Mouse (Mus musculus) liver, embryonic 12.5 days (tissue): ENCODE measurements around the gene Rgn. TPM values are rescaled to one million over a fixed set of nuclear protein-coding genes. Genes with fewer than 3 reads are reported as not detected.

ENCODE experiments used
- ATAC-seq: fragments of 200-750 bp; cut with Nextera tagmentation; 2 replicates; pipeline ENCODE4 v1.8.0; 2017; ENCODE audit warnings: moderate number of reproducible peaks, mild to moderate bottlenecking, moderate library complexity
- H3K27ac ChIP-seq: fragments of 300-500 bp; sonication (generic); 2 replicates; pipeline ENCODE4 v1.5.1; 2016; ENCODE audit warnings: mild to moderate bottlenecking
- H3K27me3 ChIP-seq: fragments of 300-500 bp; sonication (generic); replicated peaks from 2 replicates; pipeline ENCODE4 v1.6.1; 2016; ENCODE audit warnings: mild to moderate bottlenecking, moderate library complexity
- H3K36me3 ChIP-seq: fragments of 300-500 bp; sonication (generic); 2 replicates; pipeline ENCODE4 v1.6.1; 2016; ENCODE audit warnings: mild to moderate bottlenecking, moderate library complexity
- H3K4me1 ChIP-seq: fragments of 300-500 bp; sonication (generic); 2 replicates; pipeline ENCODE4 v1.6.1; 2016
- H3K4me2 ChIP-seq: fragments of 300-500 bp; sonication (generic); 2 replicates; pipeline ENCODE4 v1.6.1; 2016; ENCODE audit warnings: mild to moderate bottlenecking, moderate library complexity
- H3K4me3 ChIP-seq: fragments of 300-500 bp; sonication (generic); 2 replicates; pipeline ENCODE4 v1.5.1; 2016; ENCODE audit warnings: mild to moderate bottlenecking, moderate library complexity
- H3K9ac ChIP-seq: fragments of 300-500 bp; sonication (generic); 2 replicates; pipeline ENCODE4 v1.6.1; 2016; ENCODE audit warnings: mild to moderate bottlenecking, moderate library complexity
- H3K9me3 ChIP-seq: fragments of 300-500 bp; sonication (generic); replicated peaks from 2 replicates; pipeline ENCODE4 v1.6.1; 2016; ENCODE audit warnings: mild to moderate bottlenecking, moderate library complexity
- WGBS: fragments of 180-500 bp; shearing (Covaris S2); methylation state at CpG from one replicate; pipeline ENCODE4 v1.1.7; 2016; ENCODE audit not compliant: insufficient replicate concordance; 5-methylcytosine and 5-hydroxymethylcytosine counted together
- polyA plus RNA-seq: library from polyadenylated mRNA; unstranded; fragments of >200 nt; fragmentation: Nextera tagmentation; extraction: Ambion mirVana; gene quantifications from 2 replicates; pipeline ENCODE4 v1.2.1, GENCODE M21; 2016

Rgn gene
- polyA plus RNA-seq, 1 experiment from 2014 or later = 55.4 TPM

- Histone ChIP-seq H3K27ac (no peak overlapping the region), H3K4me1 (peaks cover 30% of the 10 kb centered on the region), H3K4me3 (no peak overlapping the region), H3K36me3 (no peaks in the 10 kb centered on the region), H3K27me3 (no peaks in the 10 kb centered on the region), H3K4me2 (no peak overlapping the region), H3K9ac (no peak overlapping the region), H3K9me3 (no peaks in the 10 kb centered on the region)
- ATAC-seq = peak; percentile 68
- 49% methylated on average over 9 of the region's 9 CpGs for WGBS
These were observed 23.1 kb downstream of the Rgn start for GRCm38 (mm10) chrX:20572683-20573082.

DNA sequence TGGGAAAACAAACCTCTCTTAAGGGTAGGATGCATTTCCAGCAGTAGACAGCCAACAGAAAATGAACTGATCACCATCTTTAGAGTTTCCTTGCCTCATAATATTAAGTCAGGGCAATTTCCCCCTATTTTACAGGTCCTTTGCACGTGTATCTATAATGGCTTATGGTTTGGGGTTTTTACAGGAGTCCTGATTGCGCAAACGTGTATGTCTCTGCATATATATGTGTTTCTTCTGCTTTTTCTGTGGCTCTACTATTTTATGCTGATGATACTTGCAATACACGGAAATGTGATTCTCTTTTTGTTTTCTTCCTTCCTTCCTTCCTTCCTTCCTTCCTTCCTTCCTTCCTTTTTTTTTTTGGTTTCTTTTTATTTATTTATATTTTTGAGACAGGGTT lies 24.3 kb downstream of the Rgn start:
- H3K4me2 ChIP-seq = no peak overlapping the region
- whole genome bisulfite sequencing = 59% methylated on average over 4 of the region's 4 CpGs
- no peak overlapping the region for H3K9ac ChIP-seq
- H3K36me3 ChIP-seq = no peaks in the 10 kb centered on the region
- no peak overlapping the region for H3K27ac ChIP-seq
- peaks cover 30% of the 10 kb centered on the region for H3K4me1 ChIP-seq
- no peaks in the 10 kb centered on the region for H3K9me3 ChIP-seq
- no peak for ATAC-seq
- no peak overlapping the region for H3K4me3 ChIP-seq
- no peaks in the 10 kb centered on the region for H3K27me3 ChIP-seq

- 13% methylated on average over 4 of the region's 4 CpGs for WGBS
- H3K4me3 ChIP-seq = no peak overlapping the region
- no peak overlapping the region for H3K27ac ChIP-seq
- H3K4me1 ChIP-seq = no peaks in the 10 kb centered on the region
- ATAC-seq = no peak
- no peak overlapping the region for H3K4me2 ChIP-seq
- no peaks in the 10 kb centered on the region for H3K9me3 ChIP-seq
- no peak overlapping the region for H3K9ac ChIP-seq
- no peaks in the 10 kb centered on the region for H3K36me3 ChIP-seq
- H3K27me3 ChIP-seq = no peaks in the 10 kb centered on the region
These were observed 38.4 kb downstream of the Rgn start for GRCm38 (mm10) chrX:20587968-20588367.

DNA sequence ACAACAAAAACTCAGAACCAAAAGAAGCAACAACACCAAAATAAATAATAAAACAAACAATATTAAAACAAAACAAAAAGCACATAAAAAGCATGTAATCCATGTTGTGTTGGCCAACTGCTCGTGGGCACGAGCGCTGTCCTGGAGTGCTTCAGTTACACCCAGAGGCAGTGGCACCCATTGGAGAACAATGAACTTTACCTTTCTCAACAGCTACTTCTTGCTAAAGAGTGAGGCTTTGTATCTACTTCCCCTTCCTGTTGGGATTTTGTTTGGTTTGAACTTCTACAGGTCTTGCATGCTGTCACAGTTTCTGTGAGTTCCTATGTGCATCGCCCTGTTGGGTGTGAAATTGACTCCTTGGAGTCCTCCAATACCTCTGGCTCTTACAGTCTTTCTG lies 58.9 kb downstream of the Rgn start:
- no peaks in the 10 kb centered on the region for H3K9me3 ChIP-seq
- no peak overlapping the region for H3K4me2 ChIP-seq
- no peaks in the 10 kb centered on the region for H3K27me3 ChIP-seq
- no peaks in the 10 kb centered on the region for H3K4me1 ChIP-seq
- H3K27ac ChIP-seq = no peak overlapping the region
- WGBS = 76% methylated on average over 4 of the region's 4 CpGs
- H3K4me3 ChIP-seq = no peak overlapping the region
- ATAC-seq = no peak
- no peak overlapping the region for H3K9ac ChIP-seq
- no peaks in the 10 kb centered on the region for H3K36me3 ChIP-seq

Other genes with a start within 250 kb of the Rgn start
- 13.2 TPM in 2 replicates for gene Rp2, start 185.3 kb upstream of the Rgn start, polyA plus RNA-seq
- 11.3 and 11.8 TPM in 2 replicates for gene Jade3, start 124.1 kb upstream of the Rgn start, polyA plus RNA-seq
- 47.5 and 49.6 TPM in 2 replicates for gene Rbm10, start 67.7 kb downstream of the Rgn start, polyA plus RNA-seq
- gene Ndufb11, start 67.8 kb downstream of the Rgn start, polyA plus RNA-seq = 167 and 174 TPM in 2 replicates
- gene Uba1, start 108.5 kb downstream of the Rgn start, polyA plus RNA-seq = 170 and 172 TPM in 2 replicates
- gene Cdk16, start 138.2 kb downstream of the Rgn start, polyA plus RNA-seq = 64.9 and 66.2 TPM in 2 replicates
- 13.7 and 14.2 TPM in 2 replicates for gene Usp11, start 154.1 kb downstream of the Rgn start, polyA plus RNA-seq
- 58.9 and 62.8 TPM in 2 replicates for gene Araf, start 248.0 kb downstream of the Rgn start, polyA plus RNA-seq